Mouse (Mus musculus) left cerebral cortex, postnatal 10 days (tissue): Measurements from ENCODE around the gene Gm49425. TPM values are rescaled to one million over a fixed set of nuclear protein-coding genes. Genes with fewer than 3 reads are reported as not detected.
"Not testable (repeated sequence)": the region's sequence is repeated elsewhere in the genome, so short reads cannot be mapped to it uniquely, and the experiment has no call there.

Experiments
- DNase-seq, 2 experiments: peaks; one replicate each; pipeline ENCODE4 v3.0.0; 2021 to 2022; ENCODE audit warnings: low spot score in 2 of 2, mixed read lengths in 1 of 2; ENCODE audit errors: extremely low spot score in 1 of 2
- intact Hi-C: fragments of 180-260 bp; cut with DNase I; formaldehyde crosslinking; loops from one replicate; pipeline ENCODE4 v1.15.1; 2025
- total RNA-seq, 2 experiments: library from RNA; stranded (reverse); gene quantifications; 2 replicates each; pipeline ENCODE4 v1.2.3; 2021

The Gm49425 gene
- total RNA-seq = not detected

DNA sequence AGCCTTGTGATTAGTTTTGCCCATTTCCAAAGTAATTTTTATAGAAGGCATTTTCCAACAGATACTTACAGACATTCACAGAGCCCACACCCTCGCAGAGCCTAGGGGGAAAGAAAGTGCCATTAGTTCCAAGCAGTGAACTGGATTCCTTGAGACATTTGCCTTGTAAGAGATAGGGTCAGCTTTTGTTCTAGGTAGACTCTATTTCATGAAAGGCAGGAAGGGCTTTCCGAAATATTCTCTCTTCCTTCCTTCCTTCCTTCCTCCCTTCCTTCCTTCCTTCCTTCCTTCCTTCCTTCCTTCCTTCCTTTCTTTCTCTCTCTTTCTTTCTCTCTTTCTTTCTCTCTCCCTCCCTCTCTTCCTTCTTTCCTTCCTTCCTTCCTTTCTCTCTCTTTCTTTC, at the start of gene Gm49425:
Gene Gm49425 (minus strand): TSS at position 101 of the 400 bp plus-strand sequence.
- intact Hi-C loops, DNase-seq: not testable (repeated sequence)

DNA sequence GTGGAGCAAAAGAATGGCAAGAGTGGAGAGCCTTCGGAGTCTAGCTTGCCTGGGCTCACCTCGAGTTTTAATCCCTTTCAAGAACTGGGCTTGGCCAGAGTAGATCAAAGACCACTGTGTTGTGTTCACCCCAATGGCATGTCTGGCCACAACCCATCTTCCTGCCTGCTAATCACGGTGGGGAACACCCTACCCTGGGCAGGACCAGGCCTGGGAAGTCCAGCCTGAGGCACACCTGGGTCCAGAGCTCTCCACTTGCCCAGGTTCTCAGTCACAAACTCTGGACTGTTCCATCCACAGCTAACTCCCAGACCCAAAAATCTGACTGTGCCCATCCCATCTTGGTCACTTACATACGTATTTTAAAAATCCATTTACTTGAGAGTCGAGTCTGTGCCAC, 45.8 kb upstream of the Gm49425 start, which contains the start of gene Krt90:
Gene Krt90 (minus strand): TSS at position 101 of the 400 bp plus-strand sequence.
- intact Hi-C loops = no loop called here
- no peak for DNase-seq

DNA sequence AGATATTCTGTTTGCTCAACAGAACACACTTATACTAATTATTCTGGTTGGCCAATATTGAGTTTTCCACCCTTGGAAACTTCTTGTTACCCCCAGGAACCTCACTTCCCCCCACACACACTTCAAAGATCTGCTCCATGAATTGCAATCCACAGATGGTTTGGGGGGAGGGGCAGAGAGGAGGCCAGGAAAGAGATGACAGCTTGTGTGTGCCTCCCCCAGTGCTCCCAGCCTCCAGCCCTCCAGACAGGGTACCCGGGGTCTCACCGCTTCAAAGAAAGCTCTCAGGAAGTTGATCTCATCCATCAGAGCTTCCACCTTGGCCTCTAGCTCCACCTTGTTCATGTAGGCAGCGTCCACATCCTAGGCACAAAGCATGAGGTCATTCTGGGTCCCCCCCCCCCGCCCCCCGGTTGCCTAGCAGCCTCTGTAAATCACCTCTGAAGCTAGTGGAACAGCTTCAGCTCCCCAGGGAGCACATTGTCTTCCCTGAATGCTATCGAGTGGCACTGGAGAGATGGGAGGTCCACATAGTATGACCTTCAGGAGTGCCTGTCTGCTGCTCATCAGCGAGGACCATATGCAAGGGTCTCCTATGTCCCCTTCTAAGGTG, 41.1 kb upstream of the Gm49425 start:
- DNase-seq = no peak
- intact Hi-C loops = no loop called here

DNA sequence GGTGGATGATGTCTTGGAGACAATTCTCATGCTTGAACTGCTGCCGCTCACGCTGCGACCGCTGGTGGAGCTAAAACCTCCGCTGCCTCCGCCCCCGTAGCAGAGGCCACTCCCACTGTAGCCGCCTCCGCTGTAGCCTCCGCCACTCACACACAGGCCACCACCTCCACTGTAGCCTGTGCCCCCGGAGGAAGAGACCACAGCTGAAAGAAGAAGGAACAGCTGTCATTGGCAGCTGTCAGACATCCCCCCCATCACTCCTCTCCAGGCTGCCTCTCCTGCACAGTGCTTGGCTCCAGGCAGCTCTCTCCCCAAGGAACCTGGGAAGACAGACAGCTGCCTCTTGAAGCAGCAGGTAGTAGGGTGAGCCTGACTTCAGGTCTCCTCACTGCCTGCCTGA, 36.1 kb upstream of the Gm49425 start:
- intact Hi-C loops = no loop called here
- DNase-seq = peak in 1 of 2 experiments; percentile 73

DNA sequence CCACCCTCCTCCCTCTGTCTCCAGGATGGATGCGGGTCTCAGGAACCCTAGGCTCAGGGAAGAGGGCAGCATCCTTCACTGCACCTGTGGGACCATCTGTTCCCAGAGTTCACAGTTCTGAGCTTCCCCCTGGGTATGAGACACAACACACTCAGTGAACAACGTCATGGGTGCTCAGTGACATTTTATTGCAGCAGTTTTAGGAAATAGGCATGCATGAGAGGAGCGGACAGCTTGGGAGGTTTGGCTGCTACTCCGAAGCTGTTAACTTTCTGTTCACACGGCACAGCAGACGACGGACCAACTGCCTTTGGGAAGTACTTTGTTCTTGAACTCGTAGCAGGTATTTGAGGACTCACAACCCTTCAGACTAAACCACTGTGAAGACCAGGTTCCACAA, 35.1 kb upstream of the Gm49425 start:
- intact Hi-C loops = no loop called here

DNA sequence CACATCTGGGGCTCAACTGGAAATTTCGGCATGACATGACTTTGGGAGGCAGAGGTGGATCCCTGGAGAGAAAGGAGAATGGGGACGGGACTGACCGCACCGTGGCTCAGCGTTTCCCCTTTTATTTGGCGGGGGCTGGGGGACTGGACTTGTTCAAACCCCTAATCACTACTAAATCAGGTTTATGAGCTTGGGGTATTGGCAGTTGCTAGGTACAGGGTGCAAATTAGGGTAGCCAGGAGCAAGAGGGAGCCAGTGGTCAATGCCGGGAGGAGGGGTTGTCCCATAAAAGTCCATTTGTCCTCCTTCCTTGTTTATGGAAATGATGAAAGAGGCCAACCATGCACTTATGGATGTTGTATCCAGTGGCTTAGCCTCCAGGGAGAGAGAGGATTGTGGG, 33.5 kb upstream of the Gm49425 start, which contains the start of gene Krt82:
Gene Krt82 (minus strand): TSS at position 101 of the 400 bp plus-strand sequence.
- intact Hi-C loops = no loop called here
- no peak for DNase-seq

More for the DNA sequence above, 35.1 kb upstream of the Gm49425 start:
- no peak for DNase-seq

DNA sequence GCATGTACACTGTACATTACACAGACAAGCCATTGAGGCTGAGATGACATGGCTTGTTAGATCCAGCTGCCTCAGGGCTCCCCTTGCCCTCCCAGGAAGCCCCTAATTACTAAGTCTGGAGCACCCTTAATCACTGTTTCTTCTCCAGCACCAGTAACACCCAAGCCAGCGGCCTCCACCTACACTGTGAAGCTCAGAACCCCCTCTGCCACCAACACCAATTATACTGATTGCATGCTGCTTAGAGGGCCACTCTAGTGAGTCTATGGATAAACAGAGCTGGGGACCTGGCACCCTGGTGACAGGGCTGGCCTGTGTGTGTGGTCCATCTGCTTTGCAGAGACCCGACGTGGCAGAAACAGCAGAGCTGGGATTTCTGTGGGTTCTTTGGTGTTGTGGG, 27.4 kb upstream of the Gm49425 start:
- intact Hi-C loops = no loop called here
- no peak for DNase-seq

DNA sequence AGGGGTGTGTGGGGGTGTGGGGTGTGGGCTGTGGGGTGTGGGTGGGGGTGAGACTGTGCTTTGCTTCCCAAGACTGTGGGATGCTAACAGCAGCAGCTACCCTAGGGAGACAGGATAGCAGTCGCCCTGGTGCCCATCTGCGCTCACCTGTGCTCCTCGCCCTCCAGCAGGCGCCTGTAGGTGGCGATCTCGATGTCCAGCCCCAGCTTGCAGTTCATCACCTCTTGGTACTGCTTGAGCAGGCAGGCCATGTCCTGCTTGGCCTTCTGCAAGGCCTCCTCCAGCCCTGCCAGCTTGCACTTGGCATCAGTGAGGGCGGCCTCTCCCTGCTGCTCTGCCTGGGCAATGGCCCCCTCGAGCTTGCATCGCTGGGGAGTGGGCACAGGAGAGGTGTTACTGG, 25.5 kb upstream of the Gm49425 start:
- no peak for DNase-seq
- intact Hi-C loops = no loop called here

DNA sequence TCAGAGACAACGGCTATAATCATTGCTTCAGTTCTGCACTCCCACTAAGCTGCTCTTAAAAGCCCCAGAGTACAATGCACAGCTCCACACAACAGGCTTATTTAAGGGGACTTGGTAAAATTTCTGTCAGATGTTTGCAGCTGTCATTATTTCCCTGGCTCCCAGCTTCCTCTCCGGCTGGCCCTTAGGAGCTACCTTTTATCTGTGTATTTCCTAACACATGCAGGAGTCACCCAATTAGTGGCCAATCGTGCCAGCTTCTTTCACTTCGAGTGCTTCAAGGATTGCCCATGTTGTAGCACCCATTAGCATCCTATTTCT, 21.5 kb upstream of the Gm49425 start:
- no peak for DNase-seq
- intact Hi-C loops = no loop called here

DNA sequence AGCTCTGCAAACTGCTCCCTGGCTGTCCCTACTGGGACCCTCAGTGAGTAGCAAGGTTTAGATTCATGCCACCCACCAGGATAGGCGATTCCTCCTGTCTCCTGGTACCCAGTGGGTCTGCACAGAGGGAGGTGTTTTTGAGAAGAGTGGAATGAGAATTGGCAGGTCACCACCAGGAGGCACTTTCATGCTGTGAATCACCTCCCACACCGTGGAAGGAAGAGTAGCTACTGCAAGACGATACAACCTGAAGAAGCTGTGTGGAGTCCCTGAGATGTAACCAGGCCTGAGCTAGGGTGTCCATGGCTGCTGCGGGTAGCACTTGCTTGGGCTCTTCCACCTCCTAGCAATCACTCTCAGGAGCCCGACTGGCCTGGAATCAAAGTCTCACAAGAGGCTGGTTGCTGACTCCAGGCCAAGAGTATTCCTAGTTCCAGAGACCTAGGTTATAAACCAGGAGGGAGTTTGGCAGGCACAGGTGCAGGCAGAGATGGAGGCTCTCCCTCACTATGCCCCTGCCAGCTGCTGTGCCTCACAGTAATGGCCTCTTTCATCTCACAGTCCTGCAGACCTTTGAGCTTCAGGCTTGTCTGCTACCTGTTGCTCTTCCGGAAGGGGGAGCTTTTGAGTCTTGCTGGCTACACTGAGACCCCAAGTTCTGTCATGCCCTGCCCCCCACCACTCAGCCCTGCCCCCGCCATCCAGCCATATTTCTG, 21.0 kb upstream of the Gm49425 start:
- intact Hi-C loops = no loop called here
- no peak for DNase-seq

DNA sequence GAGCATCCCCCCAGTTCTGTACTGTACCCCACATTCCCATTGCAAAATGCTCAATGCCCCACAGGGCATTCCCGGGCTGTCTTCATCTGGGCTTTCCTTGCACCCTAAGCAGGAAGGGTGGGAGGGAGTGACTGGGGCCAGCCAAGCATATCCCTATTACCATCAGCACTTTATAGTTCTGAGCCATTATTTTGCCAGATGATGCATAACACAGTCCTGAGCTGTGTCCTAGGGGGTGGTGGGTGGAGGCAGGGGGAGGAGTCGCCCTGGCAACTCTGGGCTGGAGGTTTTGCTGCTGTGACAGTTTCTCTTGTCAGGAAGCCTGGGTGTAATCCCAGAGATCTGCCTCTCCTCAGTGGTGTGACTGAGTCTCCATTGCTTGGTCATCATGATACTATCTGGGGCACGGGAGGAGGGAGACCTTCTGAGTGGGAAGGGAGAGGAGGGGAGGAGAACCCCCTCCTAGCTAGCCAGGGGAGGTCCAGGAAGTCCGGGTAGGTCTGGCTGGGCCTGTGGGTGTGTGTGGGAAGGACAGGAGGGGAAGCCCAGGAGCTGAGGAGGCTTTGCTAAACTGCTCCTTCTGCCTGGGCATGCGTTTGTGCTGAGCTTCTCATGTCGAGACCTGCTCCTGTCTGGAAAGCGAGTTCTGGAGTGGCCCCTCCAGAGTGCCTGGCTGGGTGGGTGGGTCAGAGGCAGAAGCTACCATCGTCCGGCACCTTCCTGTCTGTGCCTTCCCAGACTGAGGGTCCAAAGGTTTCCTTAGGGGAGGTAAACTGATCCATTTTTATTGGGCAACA, 19.2 kb upstream of the Gm49425 start:
- no peak for DNase-seq
- intact Hi-C loops = no loop called here

DNA sequence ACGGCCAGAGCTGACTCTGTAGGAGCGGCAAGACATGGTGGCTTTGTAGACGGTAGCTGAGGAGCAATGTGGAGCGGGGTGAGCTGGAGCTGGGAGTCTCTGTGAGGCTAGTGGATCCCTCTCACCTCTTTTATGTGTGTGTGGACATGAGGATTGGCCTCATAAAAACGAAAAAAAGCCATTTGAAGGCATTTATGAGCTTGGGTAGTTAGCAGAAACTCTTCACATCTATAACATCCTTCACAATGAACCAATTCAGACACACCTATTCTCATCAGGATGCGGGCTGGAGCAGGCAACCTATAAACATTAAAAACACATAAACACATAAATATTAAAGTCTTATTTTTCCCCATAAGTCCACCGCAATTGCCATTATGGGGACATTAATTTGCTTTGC, 15.7 kb upstream of the Gm49425 start, which contains the start of gene Krt84:
Gene Krt84 (minus strand): TSS at position 101 of the 400 bp plus-strand sequence.
- no peak for DNase-seq
- intact Hi-C loops = no loop called here

DNA sequence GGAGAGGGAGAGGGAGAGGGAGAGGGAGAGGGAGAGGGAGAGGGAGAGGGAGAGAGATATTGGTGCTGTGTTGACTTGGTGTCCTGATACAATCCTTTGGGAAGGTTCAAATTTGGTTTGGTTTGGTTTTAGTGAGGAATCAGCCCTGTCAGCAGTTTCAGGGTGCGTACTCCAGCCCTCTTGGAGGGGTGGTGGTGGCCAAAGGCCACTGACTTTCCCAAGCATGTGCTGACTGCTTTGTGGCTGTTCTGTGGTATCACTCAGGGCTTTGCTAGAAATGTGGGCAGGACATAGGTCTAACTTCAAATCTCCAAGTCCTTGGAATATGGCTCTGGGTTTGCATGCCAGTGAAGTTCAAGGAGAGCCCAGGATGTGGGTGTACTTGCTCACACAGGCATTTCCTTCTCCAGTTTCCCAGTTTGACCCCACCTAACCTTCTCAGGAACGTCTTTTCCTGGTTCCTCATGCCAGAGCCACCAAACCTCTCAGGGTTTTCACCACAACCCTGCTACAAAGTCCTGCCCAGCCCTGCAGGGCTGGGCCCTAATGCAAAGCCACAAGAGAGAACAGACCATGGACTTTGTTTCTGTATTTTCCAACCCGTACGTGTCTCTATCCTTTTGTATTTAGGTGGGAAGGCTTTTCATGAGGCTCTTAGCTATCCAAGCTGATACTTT, 5.6 kb upstream of the Gm49425 start:
- intact Hi-C loops = loop anchor here (2.0 to 10.0 kb wide), 4 partner anchors 180 to 542 kb away; no protein-coding TSS in a partner anchor
- DNase-seq = no peak

DNA sequence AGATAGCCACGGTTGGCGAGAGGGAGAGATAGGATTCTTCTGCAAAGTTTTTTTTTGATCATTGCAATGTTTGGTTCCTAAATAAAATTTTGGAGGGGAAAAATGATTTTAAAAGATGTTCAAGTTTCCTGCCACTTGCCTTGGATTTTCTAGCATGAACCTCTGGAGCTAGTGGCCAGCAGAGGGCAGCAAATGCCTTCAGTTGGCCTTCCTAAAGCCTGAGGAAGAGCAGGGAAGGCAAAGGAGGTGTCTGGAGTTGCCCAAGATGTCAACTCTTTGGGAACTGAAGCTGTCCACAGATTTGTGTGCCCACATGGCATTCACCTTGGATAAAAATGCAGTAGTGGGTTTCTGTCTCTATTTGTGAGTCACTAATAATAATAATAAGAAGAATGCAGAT, 2.7 kb upstream of the Gm49425 start:
- DNase-seq = peak; percentile 77 to 82
- intact Hi-C loops = loop anchor here (2.0 to 10.0 kb wide), 4 partner anchors 182 to 545 kb away; no protein-coding TSS in a partner anchor

DNA sequence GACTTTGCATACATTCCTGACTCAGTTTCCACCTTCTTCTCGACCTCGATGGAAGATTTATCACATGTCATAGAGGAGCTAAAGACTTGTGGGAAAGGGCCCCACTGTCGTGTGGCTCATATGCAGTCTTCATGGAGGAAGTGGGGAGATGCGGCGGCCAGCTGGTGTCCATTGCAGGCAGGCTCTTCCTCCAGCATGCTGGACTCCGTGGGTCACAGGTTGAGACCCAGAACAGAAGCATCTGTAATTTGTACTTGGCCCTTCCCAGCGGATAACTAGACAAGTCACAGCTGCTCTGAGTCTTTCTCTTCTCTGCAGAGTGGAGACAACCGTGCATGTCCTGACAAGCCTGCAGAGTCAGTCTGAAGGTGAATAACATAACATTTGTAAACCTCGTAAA, 8.8 kb downstream of the Gm49425 start:
- no peak for DNase-seq
- intact Hi-C loops = no loop called here

DNA sequence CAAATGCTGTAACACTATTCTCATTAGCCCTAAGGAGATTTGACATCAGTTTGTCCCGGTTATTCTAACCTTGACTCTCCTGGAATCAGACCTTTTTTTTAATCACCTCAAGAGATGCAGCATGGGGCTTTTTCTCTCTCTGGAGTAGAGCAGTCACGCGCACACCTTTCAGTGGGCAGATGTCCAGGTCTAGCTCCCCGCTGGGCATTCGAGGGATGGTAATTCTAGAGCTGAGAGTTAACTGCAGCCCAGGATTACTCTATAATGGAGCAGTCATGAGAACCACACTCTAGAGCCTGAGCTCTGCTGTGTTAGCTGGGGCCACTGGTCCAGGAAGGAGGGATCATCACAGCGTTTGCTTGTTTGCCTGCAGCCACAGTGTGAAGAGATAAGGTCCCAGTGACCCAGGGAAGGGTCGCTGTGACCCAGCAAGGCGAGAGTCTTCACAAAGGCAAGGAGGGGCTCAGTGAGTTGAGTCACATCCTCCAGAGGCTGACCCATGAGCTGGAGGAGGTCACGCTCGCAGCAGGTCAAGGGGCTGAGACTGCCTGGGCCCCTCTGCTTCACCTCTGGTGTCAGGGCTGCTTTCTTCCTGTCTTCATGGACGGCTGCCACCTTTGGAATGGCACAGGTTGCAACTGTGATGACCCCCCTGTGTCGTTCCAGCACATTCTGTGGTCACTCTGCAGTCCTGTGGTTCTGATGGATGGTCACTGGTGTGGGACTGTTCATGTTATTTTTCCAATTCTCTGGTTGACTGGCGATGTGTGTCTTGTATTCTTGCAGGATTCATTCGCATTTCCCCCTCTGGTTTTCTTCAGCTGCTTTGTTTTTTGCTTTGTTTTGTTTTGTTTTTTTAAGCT, 9.9 kb downstream of the Gm49425 start:
- intact Hi-C loops = no loop called here
- no peak for DNase-seq

DNA sequence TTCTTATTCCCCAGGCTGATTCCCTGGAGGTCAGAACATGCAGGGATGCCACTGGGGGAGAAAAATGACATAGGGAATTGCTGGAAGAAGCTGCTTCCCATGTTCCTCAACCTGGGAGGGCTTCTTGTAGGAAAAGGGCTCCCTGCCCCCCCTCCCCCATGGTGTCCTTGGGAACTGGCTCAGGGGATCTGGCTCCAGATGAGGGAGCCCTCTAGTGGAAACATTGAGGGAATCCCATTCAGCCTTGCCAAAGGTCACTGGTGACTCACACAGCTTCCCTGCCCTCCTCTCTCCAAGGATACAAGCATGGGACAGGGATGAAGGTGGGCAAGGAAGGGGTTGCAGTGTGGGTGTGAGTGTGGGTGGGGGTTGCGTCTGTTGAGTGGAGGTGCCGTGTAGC, 19.9 kb downstream of the Gm49425 start:
- no peak for DNase-seq
- intact Hi-C loops = no loop called here

DNA sequence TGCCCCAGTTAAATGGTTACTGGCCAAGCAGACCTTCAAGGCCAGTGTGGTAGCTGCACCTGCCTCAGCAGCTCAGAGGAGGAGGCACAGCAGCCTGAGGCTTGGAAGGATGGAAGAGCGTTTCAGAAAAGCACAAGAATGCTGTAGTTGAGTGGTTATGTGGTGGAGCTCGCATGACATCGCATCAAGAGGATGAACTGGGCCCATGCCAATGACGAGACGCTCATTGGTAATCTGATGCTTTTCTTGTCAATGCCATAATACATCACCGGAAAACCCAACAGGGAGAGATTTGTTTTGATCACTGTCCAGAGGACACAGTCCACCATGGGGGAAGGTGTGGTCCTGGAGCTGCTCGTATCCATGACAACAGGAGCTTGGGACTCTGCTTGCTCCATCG, 21.8 kb downstream of the Gm49425 start:
- intact Hi-C loops = no loop called here
- DNase-seq = no peak
